Mouse (Mus musculus): ENCODE measurements around the gene Lnp1.
A peak's percentile ranks its signal among the peaks of the same experiment; 100 is the strongest.
"Not testable (repeated sequence)": the region's sequence is repeated elsewhere in the genome, so short reads cannot be mapped to it uniquely, and the experiment has no call there.

Lnp1 gene

DNA sequence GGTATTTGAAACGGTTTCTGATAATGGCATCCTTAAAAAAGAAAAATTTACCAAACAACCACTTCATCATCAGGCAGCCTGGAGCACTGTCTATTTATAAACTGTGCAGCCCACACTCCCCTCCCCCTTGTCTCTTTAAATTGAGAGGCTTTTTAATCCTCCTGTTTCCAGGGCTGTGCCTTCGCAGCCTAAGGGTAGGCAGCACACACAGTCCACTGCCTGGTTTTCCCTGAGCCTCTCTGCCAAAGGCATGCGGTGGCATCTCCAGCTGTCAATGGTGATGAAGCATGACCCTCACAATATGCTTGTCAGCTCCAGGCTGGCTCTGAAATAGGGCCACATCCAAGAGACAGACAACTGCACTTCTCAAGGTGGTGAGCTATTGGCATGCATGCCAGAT, at the start of gene Lnp1:
Gene Lnp1 (minus strand): TSS at position 39 of the 400 bp plus-strand sequence.
- no peak for DNase-seq (ENCODE audit: low read depth, low spot score)

DNA sequence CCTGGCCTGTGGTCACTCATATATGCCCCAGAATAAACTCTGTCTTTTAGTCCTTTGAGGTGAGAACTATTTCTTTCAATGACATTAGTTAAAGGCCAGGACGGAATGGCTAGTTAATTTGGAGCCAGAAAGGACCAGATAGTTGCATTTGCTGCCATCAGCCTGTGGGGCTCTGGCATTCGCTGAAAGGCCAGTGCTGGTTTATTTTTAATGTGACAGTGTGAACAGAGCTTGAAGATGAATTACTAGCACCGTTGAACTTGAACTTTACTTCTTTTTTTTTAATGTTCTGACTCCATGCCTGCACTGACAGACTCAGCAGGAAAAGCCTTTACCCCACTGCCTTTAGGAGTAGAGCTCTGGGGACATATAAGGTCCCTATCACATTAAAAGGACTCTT, 46.8 kb upstream of the Lnp1 start:
- DNase-seq (ENCODE audit: low read depth, low spot score) = no peak

DNA sequence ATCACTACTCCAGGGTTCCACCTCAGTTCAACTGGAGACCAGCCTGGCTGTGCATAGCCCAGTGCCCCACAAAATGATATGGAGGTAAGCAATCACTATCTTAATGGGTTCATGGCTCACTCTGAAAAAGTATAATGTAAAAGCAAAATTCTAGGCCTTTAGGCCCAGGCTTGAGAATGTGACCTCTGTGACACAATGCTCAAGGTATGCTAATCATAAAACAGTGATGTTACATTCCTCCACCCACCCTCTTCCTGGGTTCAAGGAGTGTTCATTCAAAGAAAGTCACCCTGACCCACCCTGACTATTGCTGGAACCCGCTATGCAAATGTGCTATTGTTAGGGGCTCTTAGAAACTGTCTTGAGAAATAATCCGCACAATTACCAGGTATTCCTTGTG, 30.4 kb upstream of the Lnp1 start:
- DNase-seq (ENCODE audit: low read depth, low spot score) = not testable (repeated sequence)

DNA sequence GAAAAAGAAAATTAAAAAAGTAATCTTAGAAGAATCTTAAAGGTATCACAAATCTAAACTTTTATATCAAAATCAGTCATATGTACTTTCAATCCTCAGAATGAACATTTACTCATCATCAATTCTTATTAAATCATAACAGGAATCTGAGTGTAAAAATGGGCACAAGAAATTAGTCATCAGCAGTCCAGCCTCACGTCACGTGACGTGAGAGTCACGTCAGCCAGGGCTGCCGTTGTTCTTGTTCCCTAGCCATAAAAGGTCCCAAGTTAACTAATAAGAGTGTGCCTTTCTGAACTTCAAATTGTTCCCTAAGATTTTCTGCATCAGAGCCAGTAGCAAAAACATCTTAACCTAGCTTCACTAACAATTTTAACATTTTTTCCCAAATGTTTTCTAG, 21.2 kb upstream of the Lnp1 start:
- no peak for DNase-seq (ENCODE audit: low read depth, low spot score)

DNA sequence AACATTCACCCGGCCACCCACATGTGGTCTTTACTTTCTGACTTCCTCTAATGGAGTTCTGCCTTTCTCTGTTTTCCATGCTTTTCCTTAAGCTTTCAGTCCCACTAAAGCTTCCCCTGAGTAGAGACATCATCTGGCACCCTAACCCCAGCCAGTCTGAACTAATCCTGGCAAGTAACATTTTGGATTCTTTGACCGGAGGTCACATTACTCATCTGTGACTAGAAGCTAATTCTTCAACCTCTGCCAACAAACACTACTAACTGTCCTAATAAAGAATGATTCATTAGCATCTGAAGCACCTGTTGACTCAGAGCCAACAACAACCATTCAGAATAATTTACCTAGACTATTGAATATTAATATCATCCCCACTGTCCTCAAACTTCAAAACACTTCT, 14.5 kb upstream of the Lnp1 start:
- DNase-seq (ENCODE audit: low read depth, low spot score) = no peak

DNA sequence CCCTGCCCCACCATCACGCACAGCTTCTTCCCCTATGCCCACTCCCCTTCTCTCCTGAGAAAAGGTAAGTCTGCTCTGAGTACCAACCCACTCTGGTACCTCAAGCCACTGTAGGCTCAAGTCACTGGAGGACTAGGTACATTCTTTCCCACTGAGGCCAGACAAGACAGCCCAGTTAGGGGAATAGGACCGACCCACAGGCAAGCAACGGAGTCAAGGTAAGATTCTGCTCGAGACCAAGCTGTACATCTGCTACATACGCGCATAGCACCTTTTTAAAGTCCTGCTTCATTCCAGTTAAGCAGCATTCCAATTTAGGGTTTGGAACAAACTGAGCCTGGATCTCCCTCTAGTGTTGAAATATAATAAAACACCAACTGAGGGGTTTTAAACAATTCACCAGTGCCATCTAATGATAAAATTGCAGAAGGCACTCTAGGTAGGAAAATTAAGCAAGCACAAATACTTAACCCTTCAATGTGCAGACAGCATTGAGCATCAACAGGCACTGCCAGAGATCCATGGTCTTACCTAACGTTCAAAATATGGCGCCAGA, 7.7 kb downstream of the Lnp1 start:
- peak; percentile 46 for DNase-seq (ENCODE audit: low read depth, low spot score)

GRCm38 (mm10) chr16:56917230-56917629, 10.6 kb downstream of the Lnp1 start:
- DNase-seq (ENCODE audit: low read depth, low spot score) = no peak

- DNase-seq (ENCODE audit: low read depth, low spot score) = no peak
Observed at GRCm38 (mm10) chr16:56908986-56909385, 18.9 kb downstream of the Lnp1 start.

- not testable (repeated sequence) for DNase-seq (ENCODE audit: low read depth, low spot score)
Observed at GRCm38 (mm10) chr16:56902206-56902605, 25.7 kb downstream of the Lnp1 start.

GRCm38 (mm10) chr16:56891583-56891982, 36.3 kb downstream of the Lnp1 start:
- DNase-seq (ENCODE audit: low read depth, low spot score) = no peak

- no peak for DNase-seq (ENCODE audit: low read depth, low spot score)
Observed at GRCm38 (mm10) chr16:56886616-56887116, 41.2 kb downstream of the Lnp1 start.

- DNase-seq (ENCODE audit: low read depth, low spot score) = no peak
Observed at GRCm38 (mm10) chr16:56885824-56886615, 41.8 kb downstream of the Lnp1 start, which contains the start of gene Tmem45a. TSS of gene Tmem45a (minus strand) at chr16:56886166.

GRCm38 (mm10) chr16:56884811-56885210, 43.0 kb downstream of the Lnp1 start:
- no peak for DNase-seq (ENCODE audit: low read depth, low spot score)

GRCm38 (mm10) chr16:56873410-56873809, 54.5 kb downstream of the Lnp1 start:
- no peak for DNase-seq (ENCODE audit: low read depth, low spot score)

GRCm38 (mm10) chr16:56870458-56870857, 57.4 kb downstream of the Lnp1 start:
- no peak for DNase-seq (ENCODE audit: low read depth, low spot score)

GRCm38 (mm10) chr16:56868361-56868760, 59.5 kb downstream of the Lnp1 start:
- no peak for DNase-seq (ENCODE audit: low read depth, low spot score)

GRCm38 (mm10) chr16:56867591-56867990, 60.3 kb downstream of the Lnp1 start:
- no peak for DNase-seq (ENCODE audit: low read depth, low spot score)
